Mouse (Mus musculus) CD4-positive, CD25-positive, alpha-beta regulatory T cell, adult 4 months (primary cell): ENCODE data around the gene Btbd6. TPM values are rescaled to one million over a fixed set of nuclear protein-coding genes. Genes with fewer than 3 reads are reported as not detected.

ENCODE experiments used
- ATAC-seq: one replicate; pipeline ENCODE4 v1.8.0; 2017
- polyA plus RNA-seq, 2 experiments: library from polyadenylated mRNA; unstranded; fragments of 100-300 nt; shearing (Covaris generic); gene quantifications; one replicate each; pipeline ENCODE4 v1.2.1; 2017

The Btbd6 gene
- polyA plus RNA-seq, 2 experiments from 2014 or later: 7.8 to 8.7 TPM

- no peak for ATAC-seq
These were observed 36.2 kb downstream of the Btbd6 start for GRCm38 (mm10) chr12:113012443-113012842.

- ATAC-seq: no peak
These were observed 36.8 kb downstream of the Btbd6 start for GRCm38 (mm10) chr12:113013021-113013491.

GRCm38 (mm10) chr12:113013604-113014558 lies 37.6 kb downstream of the Btbd6 start, which contains the start of gene Pacs2:
Pacs2 (plus strand) TSS chr12:113014508.
- peak; percentile 87 for ATAC-seq

DNA sequence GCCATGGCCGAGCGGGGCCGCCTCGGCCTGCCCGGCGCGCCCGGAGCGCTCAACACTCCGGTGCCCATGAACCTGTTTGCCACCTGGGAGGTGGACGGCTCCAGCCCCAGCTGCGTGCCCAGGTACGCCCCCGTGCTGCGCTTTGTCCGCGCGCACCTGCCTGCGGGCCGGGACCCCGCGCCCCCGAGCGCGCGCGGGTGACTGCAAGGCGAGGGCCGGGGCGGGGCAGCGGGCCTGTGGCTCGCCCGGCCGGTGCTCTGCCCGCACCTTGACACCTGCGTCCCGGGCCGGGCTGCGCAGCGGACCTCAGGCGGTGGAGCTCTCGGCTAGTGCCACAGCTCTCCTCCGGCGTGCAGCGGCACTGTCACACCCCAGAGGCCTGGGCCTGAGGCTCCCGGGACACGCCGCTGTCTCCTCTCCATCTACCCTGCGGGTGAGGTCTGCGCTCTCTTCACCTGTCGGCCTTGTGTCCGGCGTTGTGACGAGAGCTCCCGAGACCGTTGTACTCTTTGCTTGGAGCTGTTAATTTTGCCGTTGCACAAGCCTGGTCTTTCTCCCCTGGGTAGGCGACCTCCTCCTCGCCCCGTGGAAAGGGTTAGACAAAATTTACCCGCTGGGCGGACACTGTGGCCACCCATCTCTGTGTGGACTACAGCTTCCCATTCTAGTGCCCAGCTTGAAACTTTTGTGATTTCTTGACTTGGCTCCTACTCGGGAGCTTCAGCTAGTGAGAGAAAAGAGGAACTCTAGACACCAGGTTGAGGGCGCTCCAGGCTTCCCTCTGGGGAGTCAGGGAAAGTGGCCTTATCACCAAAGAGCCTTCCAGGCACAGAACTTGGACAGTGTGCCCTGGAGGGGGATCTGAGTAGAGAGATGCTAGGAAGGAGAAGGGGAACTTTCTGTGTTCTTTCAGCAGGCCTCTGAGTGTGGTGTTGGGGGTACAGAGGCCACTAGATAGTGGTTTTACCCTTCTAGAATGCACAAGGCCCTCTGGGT lies 38.6 kb downstream of the Btbd6 start:
- peak; percentile 29 for ATAC-seq

- no peak for ATAC-seq
These were observed 39.7 kb downstream of the Btbd6 start for GRCm38 (mm10) chr12:113015956-113016355.

DNA sequence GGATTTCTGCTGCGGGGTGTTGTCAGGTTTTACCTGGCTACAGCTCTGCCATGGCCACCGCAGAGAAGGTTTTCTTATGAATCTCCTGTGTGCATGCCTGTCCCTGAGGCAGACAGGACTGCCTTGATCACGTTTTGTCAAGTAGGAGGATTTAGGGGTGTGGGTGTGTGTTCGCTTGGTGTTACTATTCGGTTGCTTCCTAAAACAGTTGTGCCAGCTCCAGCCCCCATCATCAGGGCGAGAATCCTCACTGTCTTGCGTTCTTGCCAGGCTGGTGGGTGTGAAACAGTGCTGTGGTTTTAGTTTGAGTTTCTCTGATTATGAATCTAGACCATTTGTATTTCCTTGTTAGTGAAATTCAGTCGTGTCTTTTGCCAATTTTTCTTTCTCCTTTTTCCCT lies 40.7 kb downstream of the Btbd6 start:
- no peak for ATAC-seq

- no peak for ATAC-seq
These were observed 41.2 kb downstream of the Btbd6 start for GRCm38 (mm10) chr12:113017429-113017984.

GRCm38 (mm10) chr12:113018763-113019162 lies 42.5 kb downstream of the Btbd6 start:
- no peak for ATAC-seq

- no peak for ATAC-seq
These were observed 45.2 kb downstream of the Btbd6 start for GRCm38 (mm10) chr12:113021488-113021887.

- ATAC-seq: no peak
These were observed 46.8 kb downstream of the Btbd6 start for GRCm38 (mm10) chr12:113023082-113023481.

GRCm38 (mm10) chr12:113026557-113026956 lies 50.3 kb downstream of the Btbd6 start:
- ATAC-seq: peak; percentile 23

DNA sequence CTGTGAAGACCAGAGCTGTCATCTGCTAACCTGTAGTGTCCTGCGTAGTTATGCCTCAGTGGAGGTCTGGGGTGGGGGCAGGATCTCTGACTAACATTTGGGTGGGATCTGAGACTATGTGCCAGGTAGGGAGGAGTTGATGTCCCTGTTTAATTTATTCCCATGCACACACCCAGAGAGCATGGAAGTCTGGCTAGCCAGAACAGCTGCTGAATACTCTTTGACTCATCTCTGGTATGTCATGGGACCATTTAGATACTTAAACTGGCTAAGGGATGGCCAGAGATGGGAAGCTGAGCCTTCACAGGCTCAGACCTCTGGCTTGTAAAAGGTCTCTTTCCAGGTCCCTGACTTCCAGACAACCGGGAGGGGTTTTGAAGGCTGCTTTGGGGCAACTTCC lies 51.2 kb downstream of the Btbd6 start:
- ATAC-seq: no peak

- no peak for ATAC-seq
These were observed 51.8 kb downstream of the Btbd6 start for GRCm38 (mm10) chr12:113028067-113028466.

Other genes starting within 250 kb of the Btbd6 start
- 1 to 10 TPM; 1.7 to 7.2 TPM for gene Pld4, start 215.8 kb upstream of the Btbd6 start, polyA plus RNA-seq
- gene Ahnak2, start 173.8 kb upstream of the Btbd6 start, polyA plus RNA-seq: not detected
- gene Clba1, start 167.5 kb upstream of the Btbd6 start, polyA plus RNA-seq: under 1 TPM in 1 of 2 experiments, not detected in 1; 0.22 TPM
- 10 to 100 TPM; 70.5 to 85.8 TPM for gene Cdca4, start 147.1 kb upstream of the Btbd6 start, polyA plus RNA-seq
- 100 to 1,000 TPM in 1 of 2 experiments, 10 to 100 TPM in 1; 79.5 to 107 TPM for gene Gpr132, start 108.3 kb upstream of the Btbd6 start, polyA plus RNA-seq
- gene Jag2, start 46.7 kb upstream of the Btbd6 start, polyA plus RNA-seq: 1 to 10 TPM; 1.1 to 2.0 TPM
- 10 to 100 TPM; 38.1 to 42.5 TPM for gene Nudt14, start 34.4 kb upstream of the Btbd6 start, polyA plus RNA-seq
- 10 to 100 TPM; 26.9 to 32.7 TPM for gene Brf1, start 24.2 kb downstream of the Btbd6 start, polyA plus RNA-seq
- gene Pacs2, start 38.0 kb downstream of the Btbd6 start, polyA plus RNA-seq: 1 to 10 TPM; 5.8 to 7.3 TPM
- not detected for gene Tex22, start 98.0 kb downstream of the Btbd6 start, polyA plus RNA-seq
- 10 to 100 TPM in 1 of 2 experiments, 1 to 10 TPM in 1; 9.6 to 15.1 TPM for gene Mta1, start 121.8 kb downstream of the Btbd6 start, polyA plus RNA-seq
- gene Crip2, start 163.8 kb downstream of the Btbd6 start, polyA plus RNA-seq: 1 to 10 TPM; 5.7 to 6.9 TPM
- gene Crip1, start 169.8 kb downstream of the Btbd6 start, polyA plus RNA-seq: 1,000 to 10,000 TPM in 1 of 2 experiments, 100 to 1,000 TPM in 1; 784 to 1,045 TPM
- 1 to 10 TPM; 1.5 to 3.3 TPM for gene Tedc1, start 179.9 kb downstream of the Btbd6 start, polyA plus RNA-seq
- gene Tmem121, start 209.4 kb downstream of the Btbd6 start, polyA plus RNA-seq: not detected